Comparison of ENCODE assay signal across 27 mouse cellular contexts in the genomic region with DNA sequence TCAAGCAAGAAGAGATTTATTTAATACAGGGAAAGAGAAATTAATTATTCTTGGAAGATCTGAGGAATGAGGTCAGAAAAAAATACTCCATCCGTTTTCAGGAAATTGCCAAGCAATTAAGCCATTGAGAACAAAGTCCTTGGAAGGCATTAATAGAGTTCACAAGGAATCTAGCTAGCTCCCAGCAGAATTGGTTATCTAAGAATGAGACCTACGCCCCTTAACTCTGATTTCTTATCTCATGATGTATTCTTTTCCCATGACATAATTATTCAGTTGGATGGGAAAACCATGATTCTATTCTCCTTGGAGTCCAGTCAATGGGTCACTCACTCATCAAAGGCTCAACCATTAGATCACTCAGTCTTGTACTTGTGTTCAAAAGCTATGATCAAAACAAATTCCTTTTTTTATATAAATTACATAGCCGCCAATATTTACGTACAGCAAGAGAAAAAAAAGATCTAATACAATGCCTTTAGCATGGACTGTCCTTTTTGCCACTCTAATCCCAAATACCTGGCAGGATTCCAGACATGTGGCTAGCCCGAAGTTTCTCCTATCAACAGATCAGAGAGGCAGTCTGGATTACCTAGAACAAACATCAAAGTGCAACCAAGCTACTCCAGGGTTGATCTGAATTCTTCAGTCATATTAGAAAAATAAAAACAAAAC.
DNase-seq lines count a peak whose midpoint lies in the region; ATAC-seq and TF ChIP-seq lines count a peak whose summit lies in the region.
"Had no signal": no experiment of that assay in that cellular context is flagged by ENCODE, and none has a peak within 500 bp of the region (broad histone marks: within the 10 kb centered on the region; RNA-seq: fewer than 3 reads in every experiment).

No protein-coding gene starts in this region.

- H3K9ac ChIP-seq in forebrain, embryonic 14.5 days (ENCODE audit: low read length), result no peak overlapping the region
- no peak overlapping the region for H3K9ac ChIP-seq in forebrain, embryonic 11.5 days (ENCODE audit: low read length)
- H3K9ac ChIP-seq in kidney, postnatal 0 days (ENCODE audit: low read depth, low read length), result no peak overlapping the region
- no peak overlapping the region for H3K9ac ChIP-seq in kidney, embryonic 15.5 days
- no peak overlapping the region for H3K9ac ChIP-seq in forebrain, embryonic 15.5 days (replicated peaks)
- no peak overlapping the region for H3K9ac ChIP-seq in intestine, embryonic 16.5 days (ENCODE audit: low read depth, low read length)
- H3K9ac ChIP-seq: embryonic facial prominence, embryonic 15.5 days; hindbrain, embryonic 15.5 days; limb, embryonic 13.5 days; liver, embryonic 12.5 days; liver, postnatal 0 days; midbrain, embryonic 13.5 days; neural tube, embryonic 15.5 days; stomach, embryonic 15.5 days had no signal

- H3K27me3 ChIP-seq in forebrain, embryonic 14.5 days (replicated peaks; ENCODE audit: control insufficient read depth, insufficient read depth, low read length), result no peaks in the 10 kb centered on the region
- no peaks in the 10 kb centered on the region for H3K27me3 ChIP-seq in forebrain, embryonic 11.5 days (ENCODE audit: control insufficient read depth, insufficient read depth, low read length)
- H3K27me3 ChIP-seq in kidney, postnatal 0 days (ENCODE audit: insufficient read depth, low read length), result no peaks in the 10 kb centered on the region
- no peaks in the 10 kb centered on the region for H3K27me3 ChIP-seq in kidney, embryonic 15.5 days
- no peaks in the 10 kb centered on the region for H3K27me3 ChIP-seq in forebrain, embryonic 15.5 days
- H3K27me3 ChIP-seq in intestine, embryonic 16.5 days (replicated peaks; ENCODE audit: control insufficient read depth, insufficient read depth, low read length), result no peaks in the 10 kb centered on the region
- H3K27me3 ChIP-seq: embryonic facial prominence, embryonic 15.5 days; hindbrain, embryonic 15.5 days; limb, embryonic 13.5 days; liver, embryonic 12.5 days; megakaryocyte, embryonic 14.5 days; midbrain, embryonic 13.5 days; neural tube, embryonic 15.5 days; stomach, embryonic 15.5 days had no signal

- no peaks in the 10 kb centered on the region for H3K36me3 ChIP-seq in forebrain, embryonic 14.5 days (ENCODE audit: control insufficient read depth, insufficient read depth, low read length)
- H3K36me3 ChIP-seq in forebrain, embryonic 11.5 days (ENCODE audit: control insufficient read depth, insufficient read depth, low read length), result no peaks in the 10 kb centered on the region
- no peaks in the 10 kb centered on the region for H3K36me3 ChIP-seq in kidney, postnatal 0 days (ENCODE audit: insufficient read depth, low read length)
- no peaks in the 10 kb centered on the region for H3K36me3 ChIP-seq in kidney, embryonic 15.5 days
- H3K36me3 ChIP-seq in forebrain, embryonic 15.5 days, result no peaks in the 10 kb centered on the region
- no peaks in the 10 kb centered on the region for H3K36me3 ChIP-seq in intestine, embryonic 16.5 days (ENCODE audit: control insufficient read depth, insufficient read depth, low read length)
- H3K36me3 ChIP-seq: embryonic facial prominence, embryonic 15.5 days; hindbrain, embryonic 10.5 days; hindbrain, embryonic 15.5 days; limb, embryonic 13.5 days; liver, embryonic 12.5 days; midbrain, embryonic 13.5 days; neural tube, embryonic 15.5 days; stomach, embryonic 15.5 days had no signal

- peaks cover 13% of the 10 kb centered on the region; the same call in 1 of the 2 replicates for H3K4me1 ChIP-seq in forebrain, embryonic 14.5 days (ENCODE audit: control insufficient read depth, insufficient read depth, low read length)
- peaks cover 3% of the 10 kb centered on the region; the same call in 1 of the 2 replicates for H3K4me1 ChIP-seq in forebrain, embryonic 11.5 days (replicated peaks; ENCODE audit: control insufficient read depth, insufficient read depth, low read length)
- 0 out of 2 replicates have a peak, but pooled peaks cover 7% of the 10 kb centered on the region for H3K4me1 ChIP-seq in kidney, postnatal 0 days (replicated peaks; ENCODE audit: insufficient read depth, low read length)
- peaks cover 15% of the 10 kb centered on the region for H3K4me1 ChIP-seq in kidney, embryonic 15.5 days
- H3K4me1 ChIP-seq in forebrain, embryonic 15.5 days, result peaks cover 25% of the 10 kb centered on the region
- peaks cover 3% of the 10 kb centered on the region; the same call in 1 of the 2 replicates for H3K4me1 ChIP-seq in intestine, embryonic 16.5 days (ENCODE audit: control insufficient read depth, insufficient read depth, low read length)
- H3K4me1 ChIP-seq: liver, embryonic 12.5 days; stomach, embryonic 15.5 days had no signal

- WGBS in forebrain, embryonic 14.5 days, result 27% methylated on average over 5 of the region's 5 CpGs
- 78% methylated on average over 5 of the region's 5 CpGs for WGBS in forebrain, embryonic 11.5 days
- 71% methylated on average over 5 of the region's 5 CpGs for WGBS in kidney, postnatal 0 days
- 71% methylated on average over 5 of the region's 5 CpGs for WGBS in kidney, embryonic 15.5 days
- WGBS in forebrain, embryonic 15.5 days, result 24% methylated on average over 5 of the region's 5 CpGs
- WGBS in intestine, embryonic 16.5 days, result 59% methylated on average over 5 of the region's 5 CpGs

- H3K4me2 ChIP-seq in forebrain, embryonic 14.5 days (ENCODE audit: low read length), result no peak overlapping the region
- H3K4me2 ChIP-seq in forebrain, embryonic 11.5 days (ENCODE audit: low read depth, low read length, severe bottlenecking), result no peak overlapping the region
- no peak overlapping the region for H3K4me2 ChIP-seq in kidney, postnatal 0 days (ENCODE audit: low read length)
- no peak overlapping the region for H3K4me2 ChIP-seq in kidney, embryonic 15.5 days
- no peak overlapping the region for H3K4me2 ChIP-seq in forebrain, embryonic 15.5 days (replicated peaks)
- H3K4me2 ChIP-seq in intestine, embryonic 16.5 days (ENCODE audit: low read depth, low read length), result no peak overlapping the region
- H3K4me2 ChIP-seq: embryonic facial prominence, embryonic 15.5 days; hindbrain, embryonic 15.5 days; limb, embryonic 13.5 days; liver, embryonic 12.5 days; midbrain, embryonic 13.5 days; neural tube, embryonic 15.5 days; stomach, embryonic 15.5 days had no signal

- H3K9me3 ChIP-seq in forebrain, embryonic 14.5 days (replicated peaks; ENCODE audit: control insufficient read depth, low read length), result no peaks in the 10 kb centered on the region
- no peaks in the 10 kb centered on the region for H3K9me3 ChIP-seq in forebrain, embryonic 11.5 days (ENCODE audit: control insufficient read depth, low read length)
- H3K9me3 ChIP-seq in kidney, postnatal 0 days (replicated peaks; ENCODE audit: low read length), result no peaks in the 10 kb centered on the region
- no peaks in the 10 kb centered on the region for H3K9me3 ChIP-seq in kidney, embryonic 15.5 days (replicated peaks)
- H3K9me3 ChIP-seq in forebrain, embryonic 15.5 days, result no peaks in the 10 kb centered on the region
- no peaks in the 10 kb centered on the region for H3K9me3 ChIP-seq in intestine, embryonic 16.5 days (ENCODE audit: control insufficient read depth, low read length)
- H3K9me3 ChIP-seq: embryonic facial prominence, embryonic 15.5 days; hindbrain, embryonic 10.5 days; hindbrain, embryonic 15.5 days; limb, embryonic 13.5 days; liver, embryonic 12.5 days; midbrain, embryonic 13.5 days; neural tube, embryonic 15.5 days; stomach, embryonic 15.5 days had no signal

- H3K4me3 ChIP-seq in forebrain, embryonic 14.5 days (ENCODE audit: low read depth, low read length), result no peak overlapping the region
- H3K4me3 ChIP-seq in forebrain, embryonic 11.5 days (ENCODE audit: low read depth, low read length), result no peak overlapping the region
- no peak overlapping the region for H3K4me3 ChIP-seq in kidney, postnatal 0 days (replicated peaks; ENCODE audit: low read depth, low read length)
- H3K4me3 ChIP-seq in kidney, embryonic 15.5 days (replicated peaks), result no peak overlapping the region
- no peak overlapping the region for H3K4me3 ChIP-seq in forebrain, embryonic 15.5 days
- no peak overlapping the region for H3K4me3 ChIP-seq in intestine, embryonic 16.5 days (ENCODE audit: low read length)
- H3K4me3 ChIP-seq: embryonic facial prominence, embryonic 15.5 days; hindbrain, embryonic 10.5 days; hindbrain, embryonic 15.5 days; limb, embryonic 13.5 days; liver, embryonic 12.5 days; megakaryocyte, embryonic 14.5 days; midbrain, embryonic 13.5 days; neural tube, embryonic 15.5 days; stomach, embryonic 15.5 days had no signal

- ATAC-seq in forebrain, embryonic 14.5 days, result peak; percentile 52
- no peak for ATAC-seq in forebrain, embryonic 11.5 days (replicated peaks; ENCODE audit: low FRiP score)
- no peak for ATAC-seq in kidney, postnatal 0 days (replicated peaks; ENCODE audit: low FRiP score, low read depth)
- ATAC-seq in kidney, embryonic 15.5 days (replicated peaks; ENCODE audit: low FRiP score), result no peak
- peak; percentile 39 for ATAC-seq in forebrain, embryonic 15.5 days (replicated peaks)
- peak; percentile 90 for ATAC-seq in intestine, embryonic 16.5 days
- ATAC-seq: CD4-positive, CD25-positive, alpha-beta regulatory T cell, adult 4 months; inflammation-experienced regulatory T-cells, adult 6 months; liver, embryonic 12.5 days; liver, postnatal 0 days; lung, postnatal 0 days; midbrain, embryonic 13.5 days had no signal

- DNase-seq in forebrain, embryonic 14.5 days (ENCODE audit: low spot score), result peak; percentile 67
- no peak for DNase-seq in forebrain, embryonic 11.5 days (ENCODE audit: low spot score)
- peak; percentile 12 for DNase-seq in kidney, postnatal 0 days (ENCODE audit: low spot score)
- DNase-seq in testis, postnatal 10 days (ENCODE audit: low spot score), result no peak
- DNase-seq: adrenal gland, postnatal 25 days; cerebellum, adult 18-20 months; gastrocnemius, postnatal 25 days; heart, postnatal 14 days; liver, postnatal 0 days; lung, postnatal 4 days; retina, postnatal 1 day; thymus, postnatal 25 days had no signal

- TF ChIP-seq CTCF in kidney, postnatal 0 days (IDR thresholded peaks at IDR 0.05; ENCODE audit: low read depth), result no peak

- peak overlapping the region; percentile 69; the same call in 1 of the 2 replicates for H3K27ac ChIP-seq in forebrain, embryonic 14.5 days (ENCODE audit: low read depth, low read length)
- H3K27ac ChIP-seq in forebrain, embryonic 11.5 days (ENCODE audit: low read depth, low read length), result no peak overlapping the region
- H3K27ac ChIP-seq in kidney, postnatal 0 days, result no peak overlapping the region
- H3K27ac ChIP-seq in kidney, embryonic 15.5 days, result no peak overlapping the region
- H3K27ac ChIP-seq in forebrain, embryonic 15.5 days (replicated peaks), result peak overlapping the region; percentile 70
- no peak overlapping the region for H3K27ac ChIP-seq in intestine, embryonic 16.5 days (ENCODE audit: low read length)
- H3K27ac ChIP-seq: embryonic facial prominence, embryonic 15.5 days; hindbrain, embryonic 10.5 days; hindbrain, embryonic 15.5 days; limb, embryonic 13.5 days; liver, embryonic 12.5 days; midbrain, embryonic 13.5 days; neural tube, embryonic 15.5 days; stomach, embryonic 15.5 days had no signal

Comparison
In these comparisons a context has a peak if more than half of its experiments do, and no peak if none do; other contexts are left out.
1. ATAC-seq: peak in forebrain, embryonic 14.5 days (single experiment), forebrain, embryonic 15.5 days (single experiment) and intestine, embryonic 16.5 days (single experiment); none in forebrain, embryonic 11.5 days (single experiment), kidney, postnatal 0 days (single experiment) and kidney, embryonic 15.5 days (single experiment).
2. DNase-seq: peak in forebrain, embryonic 14.5 days (single experiment) and kidney, postnatal 0 days (single experiment); none in forebrain, embryonic 11.5 days (single experiment) and testis, postnatal 10 days (single experiment).
3. H3K27ac ChIP-seq: peak in forebrain, embryonic 14.5 days (single experiment) and forebrain, embryonic 15.5 days (single experiment); none in forebrain, embryonic 11.5 days (single experiment), kidney, postnatal 0 days (single experiment), kidney, embryonic 15.5 days (single experiment) and intestine, embryonic 16.5 days (single experiment).